Mouse (Mus musculus) myocyte (in vitro differentiated cells): ENCODE data around the gene Ifna6. TPM values are rescaled to one million over a fixed set of nuclear protein-coding genes. Genes with fewer than 3 reads are reported as not detected.
A peak's percentile ranks its signal among the peaks of the same experiment; 100 is the strongest.
"Not testable (repeated sequence)": the region's sequence is repeated elsewhere in the genome, so short reads cannot be mapped to it uniquely, and the experiment has no call there.

ENCODE experiments used
- H3K27me3 ChIP-seq: one replicate; pipeline ENCODE4 v1.6.1; 2011; ENCODE audit not compliant: control insufficient read depth, insufficient read depth, insufficient read length
- H3K36me3 ChIP-seq: one replicate; pipeline ENCODE4 v1.6.1; 2011; ENCODE audit not compliant: control insufficient read depth, insufficient read depth
- H3K4me2 ChIP-seq: one replicate; pipeline ENCODE4 v1.6.1; 2011; ENCODE audit warnings: low read depth, control low read depth
- H3K4me3 ChIP-seq: one replicate; pipeline ENCODE4 v1.5.1; 2011; ENCODE audit warnings: mild to moderate bottlenecking, control low read depth, moderate library complexity
- H3K79me2 ChIP-seq: one replicate; pipeline ENCODE4 v1.6.1; 2011; ENCODE audit not compliant: control insufficient read depth, insufficient read depth
- H3ac ChIP-seq: one replicate; pipeline ENCODE4 v1.6.1; 2011; ENCODE audit not compliant: control insufficient read depth, insufficient read length
- CEBPB ChIP-seq: IDR thresholded peaks from 2 replicates; pipeline ENCODE4 v1.6.1; 2011; ENCODE audit warnings: mild to moderate bottlenecking, moderate library complexity; ENCODE audit not compliant: poor library complexity, insufficient read depth, severe bottlenecking
- E2F4 ChIP-seq: IDR thresholded peaks from one replicate; pipeline ENCODE4 v1.6.1; 2011; ENCODE audit warnings: mild to moderate bottlenecking, control low read depth, moderate library complexity; ENCODE audit not compliant: insufficient read depth
- MAX ChIP-seq: IDR thresholded peaks from one replicate; pipeline ENCODE4 v1.6.1; 2011; ENCODE audit warnings: low read depth, mild to moderate bottlenecking, control low read depth
- MYOD1 ChIP-seq, 3 experiments: IDR thresholded peaks; one replicate each; pipeline ENCODE4 v1.6.1; 2011; ENCODE audit warnings: control low read depth in 2 of 3, low read depth in 2 of 3, mild to moderate bottlenecking in 2 of 3, moderate library complexity in 1 of 3; ENCODE audit not compliant: insufficient read length in 2 of 3, control insufficient read depth in 1 of 3
- MYOG ChIP-seq, 3 experiments: IDR thresholded peaks; one replicate each; pipeline ENCODE4 v1.6.1; 2011; ENCODE audit warnings: control low read depth in 2 of 3, low read depth in 2 of 3, mild to moderate bottlenecking in 2 of 3; ENCODE audit not compliant: insufficient read length in 2 of 3, control insufficient read depth in 1 of 3, insufficient read depth in 1 of 3
- POLR2A ChIP-seq: IDR thresholded peaks from one replicate; pipeline ENCODE4 v1.6.1; 2011; ENCODE audit warnings: low read depth, mild to moderate bottlenecking, control low read depth, moderate library complexity; ENCODE audit not compliant: insufficient read length
- POLR2AphosphoS2 ChIP-seq: IDR thresholded peaks from one replicate; pipeline ENCODE4 v1.6.1; 2011; ENCODE audit warnings: low read depth, control low read depth; ENCODE audit not compliant: insufficient read length
- REST ChIP-seq: IDR thresholded peaks from one replicate; pipeline ENCODE4 v1.6.1; 2011; ENCODE audit warnings: mild to moderate bottlenecking, control low read depth, moderate library complexity; ENCODE audit not compliant: insufficient read depth, insufficient read length
- SRF ChIP-seq: IDR thresholded peaks from one replicate; pipeline ENCODE4 v1.6.1; 2011; ENCODE audit warnings: low read depth; ENCODE audit not compliant: control insufficient read depth, insufficient read length
- TCF12 ChIP-seq: IDR thresholded peaks from one replicate; pipeline ENCODE4 v1.6.1; 2011; ENCODE audit warnings: mild to moderate bottlenecking, control low read depth; ENCODE audit not compliant: poor library complexity, insufficient read depth, severe bottlenecking
- TCF3 ChIP-seq: IDR thresholded peaks from one replicate; pipeline ENCODE4 v1.6.1; 2011; ENCODE audit warnings: low read depth, control low read depth; ENCODE audit not compliant: insufficient read length
- USF1 ChIP-seq: IDR thresholded peaks from one replicate; pipeline ENCODE4 v1.6.1; 2011; ENCODE audit warnings: low read depth, mild to moderate bottlenecking, control low read depth, moderate library complexity
- polyA plus RNA-seq: library from polyadenylated mRNA; unstranded; fragments of >200 nt; fragmentation: generic; extraction: Trizol; gene quantifications from one replicate; pipeline ENCODE4 v1.2.1, GENCODE M21; 2012; ENCODE audit warnings: missing spikeins

The Ifna6 gene
- polyA plus RNA-seq, 1 experiment: not detected

GRCm38 (mm10) chr4:88805761-88806160 is 21.5 kb upstream of the Ifna6 start:
- not testable (repeated sequence) for H3K4me3 ChIP-seq, H3K79me2 ChIP-seq, H3K4me2 ChIP-seq, H3K36me3 ChIP-seq, H3ac ChIP-seq, H3K27me3 ChIP-seq

DNA sequence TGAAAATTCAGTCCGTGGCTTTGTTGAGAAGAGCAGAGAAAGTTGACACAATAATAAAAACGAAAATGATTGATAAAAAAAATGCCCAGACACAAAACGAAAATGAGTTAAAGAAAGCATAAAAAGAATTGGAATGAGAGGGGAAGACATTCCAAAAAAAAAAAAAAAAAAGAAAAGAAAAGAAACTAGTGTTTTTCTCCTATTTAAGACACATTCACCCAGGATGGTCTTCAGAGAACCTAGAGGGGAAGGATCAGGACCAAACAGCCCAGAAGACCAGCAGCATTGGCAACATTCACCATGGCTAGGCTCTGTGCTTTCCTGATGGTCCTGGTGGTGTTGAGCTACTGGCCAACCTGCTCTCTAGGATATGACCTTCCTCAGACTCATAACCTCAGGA is 11.3 kb upstream of the Ifna6 start, which contains the start of gene Ifna7:
Gene Ifna7 (plus strand): TSS at position 301 of the 400 bp plus-strand sequence.
- Histone ChIP-seq H3K4me3 (no peak within 1 kb of the TSS), H3K4me2 (no peak within 1 kb of the TSS), H3K79me2 (no peaks in the 10 kb centered on the region), H3K27me3 (peaks cover 7% of the 10 kb centered on the region), H3ac (no peak within 1 kb of the TSS), H3K36me3 (no peaks in the 10 kb centered on the region)
- TF ChIP-seq POLR2AphosphoS2: no peak
- no peak for TF ChIP-seq REST
- TF ChIP-seq MAX: no peak
- TF ChIP-seq MYOG (IDR thresholded peaks at IDR 0.05; ENCODE audit: control insufficient read depth in 1 of 3, insufficient read depth in 1 of 3, insufficient read length in 2 of 3, low read depth in 2 of 3): no peak
- no peak for TF ChIP-seq CEBPB
- no peak for TF ChIP-seq TCF3
- no peak for TF ChIP-seq E2F4
- TF ChIP-seq SRF: no peak
- TF ChIP-seq POLR2A: no peak
- no peak for TF ChIP-seq TCF12
- no peak for TF ChIP-seq MYOD1 (IDR thresholded peaks at IDR 0.05; ENCODE audit: control insufficient read depth in 1 of 3, insufficient read length in 2 of 3, low read depth in 2 of 3)
- TF ChIP-seq USF1: no peak

DNA sequence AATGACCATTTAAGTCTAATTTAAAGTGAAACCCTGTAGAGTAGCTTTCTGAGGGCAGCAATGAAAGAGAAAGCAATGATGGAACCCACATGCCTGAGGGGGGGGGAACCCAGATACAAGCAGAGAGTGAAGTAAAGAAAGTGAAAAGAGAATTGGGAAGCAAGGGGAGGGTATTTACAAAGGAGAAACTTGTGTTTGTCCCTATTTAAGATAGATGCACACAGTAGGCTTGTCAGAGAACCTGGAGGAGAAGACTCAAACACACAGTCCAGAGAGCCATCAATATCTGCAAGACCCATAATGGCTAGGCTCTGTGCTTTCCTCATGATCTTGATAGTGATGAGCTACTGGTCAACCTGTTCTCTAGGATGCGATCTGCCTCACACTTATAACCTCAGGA is 7.6 kb upstream of the Ifna6 start, which contains the start of gene Ifna11:
Gene Ifna11 (plus strand): TSS at position 301 of the 400 bp plus-strand sequence.
- H3K4me2 ChIP-seq: no peak within 1 kb of the TSS
- TF ChIP-seq MYOG (IDR thresholded peaks at IDR 0.05; ENCODE audit: control insufficient read depth in 1 of 3, insufficient read depth in 1 of 3, insufficient read length in 2 of 3, low read depth in 2 of 3) (no peak), TCF3 (no peak), TCF12 (no peak), REST (no peak), E2F4 (no peak), POLR2A (no peak), MAX (no peak), MYOD1 (IDR thresholded peaks at IDR 0.05; ENCODE audit: control insufficient read depth in 1 of 3, insufficient read length in 2 of 3, low read depth in 2 of 3) (no peak), CEBPB (no peak), SRF (no peak), USF1 (no peak), POLR2AphosphoS2 (no peak)

GRCm38 (mm10) chr4:88822995-88823394 is 4.2 kb upstream of the Ifna6 start:
- Histone ChIP-seq H3K4me2 (no peak overlapping the region), H3K27me3 (peaks cover 6% of the 10 kb centered on the region), H3K4me3 (no peak overlapping the region), H3K36me3 (no peaks in the 10 kb centered on the region), H3K79me2 (no peaks in the 10 kb centered on the region), H3ac (no peak overlapping the region)
- TF ChIP-seq CEBPB: no peak
- TF ChIP-seq TCF12: no peak
- no peak for TF ChIP-seq MYOD1 (IDR thresholded peaks at IDR 0.05; ENCODE audit: control insufficient read depth in 1 of 3, insufficient read length in 2 of 3, low read depth in 2 of 3)
- TF ChIP-seq SRF: no peak
- no peak for TF ChIP-seq POLR2AphosphoS2
- TF ChIP-seq POLR2A: no peak
- no peak for TF ChIP-seq MAX
- no peak for TF ChIP-seq MYOG (IDR thresholded peaks at IDR 0.05; ENCODE audit: control insufficient read depth in 1 of 3, insufficient read depth in 1 of 3, insufficient read length in 2 of 3, low read depth in 2 of 3)
- no peak for TF ChIP-seq E2F4
- TF ChIP-seq REST: no peak
- TF ChIP-seq TCF3: no peak
- no peak for TF ChIP-seq USF1

More for the DNA sequence above, 7.6 kb upstream of the Ifna6 start, which contains the start of gene Ifna11:
- Histone ChIP-seq H3K36me3 (no peaks in the 10 kb centered on the region), H3K79me2 (no peaks in the 10 kb centered on the region), H3K27me3 (peaks cover 9% of the 10 kb centered on the region), H3ac (no peak within 1 kb of the TSS), H3K4me3 (no peak within 1 kb of the TSS)

DNA sequence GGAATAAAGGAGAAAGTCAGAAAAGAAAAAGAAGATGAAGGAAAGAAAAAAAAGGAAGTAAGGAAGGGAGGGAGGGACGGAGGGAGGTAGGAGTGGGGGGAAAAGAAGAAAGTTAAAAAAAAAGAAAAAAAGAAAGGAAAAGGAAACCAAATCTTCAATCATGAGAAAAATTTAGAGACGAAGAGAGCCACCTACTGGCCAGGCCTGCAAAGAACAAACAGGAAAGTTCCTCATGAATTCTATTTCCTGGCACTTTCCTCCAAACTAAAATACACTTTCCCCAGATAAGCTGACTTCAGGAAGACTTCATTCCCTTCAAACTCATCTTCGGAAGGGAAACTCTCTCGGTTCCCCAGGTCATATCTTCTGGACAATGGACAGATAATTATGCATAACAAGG is 3.3 kb downstream of the Ifna6 start:
- H3K4me2 ChIP-seq: peak overlapping the region; percentile 13
- TF ChIP-seq E2F4 (no peak), CEBPB (no peak), MYOG (IDR thresholded peaks at IDR 0.05; ENCODE audit: control insufficient read depth in 1 of 3, insufficient read depth in 1 of 3, insufficient read length in 2 of 3, low read depth in 2 of 3) (no peak)
- H3K4me3 ChIP-seq: no peak overlapping the region

GRCm38 (mm10) chr4:88835225-88835624 is 8.0 kb downstream of the Ifna6 start, which contains the start of gene Ifna5:
Gene Ifna5, plus strand, starts transcription at chr4:88835525.
- not testable (repeated sequence) for H3K36me3 ChIP-seq, H3K79me2 ChIP-seq, H3ac ChIP-seq, H3K4me2 ChIP-seq, H3K4me3 ChIP-seq, H3K27me3 ChIP-seq

More for the DNA sequence above, 3.3 kb downstream of the Ifna6 start:
- H3ac ChIP-seq: no peak overlapping the region
- H3K79me2 ChIP-seq: no peaks in the 10 kb centered on the region
- H3K27me3 ChIP-seq: peaks cover 3% of the 10 kb centered on the region
- no peaks in the 10 kb centered on the region for H3K36me3 ChIP-seq
